Mouse (Mus musculus): ENCODE data around the gene Iqca.

GRCm38 (mm10) chr1:90060599-90060998 is 92.6 kb downstream of the Iqca start:
- peak; percentile 77 for TF ChIP-seq CTCF (conservative IDR thresholded peaks at IDR 0.05; ENCODE audit: low read length)
- TF ChIP-seq POU5F1 (IDR thresholded peaks at IDR 0.05; ENCODE audit: borderline replicate concordance, low read length) = no peak
- TF ChIP-seq NANOG (IDR thresholded peaks at IDR 0.05; ENCODE audit: borderline replicate concordance, low read length) = no peak
